Mouse (Mus musculus) forelimb bud, embryonic 11.5 days (tissue): ENCODE measurements around the gene Tle1.
A peak's percentile ranks its signal among the peaks of the same experiment; 100 is the strongest.

Experiments used
- DNase-seq: peaks from one replicate; pipeline ENCODE4 v3.0.0-alpha.2; 2012; ENCODE audit warnings: low read depth, low spot score

Tle1 gene

GRCm38 (mm10) chr4:72165765-72166164 is 35.0 kb downstream of the Tle1 start:
- DNase-seq, result no peak

- no peak for DNase-seq
Observed at GRCm38 (mm10) chr4:72162445-72163218, 38.1 kb downstream of the Tle1 start.

- no peak for DNase-seq
Observed at GRCm38 (mm10) chr4:72160102-72160511, 40.6 kb downstream of the Tle1 start.

- DNase-seq, result no peak
Observed at GRCm38 (mm10) chr4:72157931-72158371, 42.8 kb downstream of the Tle1 start.

- no peak for DNase-seq
Observed at GRCm38 (mm10) chr4:72150460-72151131, 50.1 kb downstream of the Tle1 start.

GRCm38 (mm10) chr4:72146003-72146402 is 54.7 kb downstream of the Tle1 start:
- DNase-seq, result no peak

GRCm38 (mm10) chr4:72144541-72144940 is 56.2 kb downstream of the Tle1 start:
- DNase-seq, result no peak

GRCm38 (mm10) chr4:72140706-72141105 is 60.0 kb downstream of the Tle1 start:
- DNase-seq, result no peak

- no peak for DNase-seq
Observed at GRCm38 (mm10) chr4:72139475-72140120, 61.1 kb downstream of the Tle1 start.

GRCm38 (mm10) chr4:72138264-72139080 is 62.2 kb downstream of the Tle1 start:
- no peak for DNase-seq

GRCm38 (mm10) chr4:72132646-72133045 is 68.1 kb downstream of the Tle1 start:
- no peak for DNase-seq

GRCm38 (mm10) chr4:72127596-72127995 is 73.1 kb downstream of the Tle1 start:
- no peak for DNase-seq

GRCm38 (mm10) chr4:72124790-72125189 is 75.9 kb downstream of the Tle1 start:
- no peak for DNase-seq

GRCm38 (mm10) chr4:72122837-72123236 is 77.9 kb downstream of the Tle1 start:
- no peak for DNase-seq

- DNase-seq, result no peak
Observed at GRCm38 (mm10) chr4:72122343-72122742, 78.4 kb downstream of the Tle1 start.

GRCm38 (mm10) chr4:72120050-72120449 is 80.7 kb downstream of the Tle1 start:
- DNase-seq, result no peak

- DNase-seq, result no peak
Observed at GRCm38 (mm10) chr4:72105702-72106101, 95.0 kb downstream of the Tle1 start.

GRCm38 (mm10) chr4:72104186-72104585 is 96.5 kb downstream of the Tle1 start:
- DNase-seq, result no peak

- no peak for DNase-seq
Observed at GRCm38 (mm10) chr4:72087811-72088210, 112.9 kb downstream of the Tle1 start.

GRCm38 (mm10) chr4:72069111-72069534 is 131.6 kb downstream of the Tle1 start:
- DNase-seq, result peak; percentile 68

GRCm38 (mm10) chr4:72067937-72068336 is 132.8 kb downstream of the Tle1 start:
- no peak for DNase-seq
